Mouse (Mus musculus): ENCODE measurements at regions not wholly inside any gene's neighbourhood (a gene's known extent, or its start where the extent isn't known, plus 50 kb on each side); places are given as distances from the start of the nearest gene placed in this dataset.
"Not testable (repeated sequence)": the region's sequence is repeated elsewhere in the genome, so short reads cannot be mapped to it uniquely, and the experiment has no call there.

- no peak for DNase-seq
These were observed 111.9 kb downstream of the Ibtk start for GRCm38 (mm10) chr9:85637274-85637673.

GRCm38 (mm10) chr9:85636131-85636447, 113.0 kb downstream of the Ibtk start:
- no peak for DNase-seq

- DNase-seq, result no peak
These were observed 113.5 kb downstream of the Ibtk start for GRCm38 (mm10) chr9:85635438-85636130.

- not testable (repeated sequence) for DNase-seq
These were observed 114.3 kb downstream of the Ibtk start for GRCm38 (mm10) chr9:85634786-85635185.

GRCm38 (mm10) chr9:85617972-85618371, 131.2 kb downstream of the Ibtk start:
- DNase-seq, result no peak

GRCm38 (mm10) chr9:85617177-85617777, 131.9 kb downstream of the Ibtk start:
- DNase-seq, result no peak

GRCm38 (mm10) chr9:85616266-85616869, 132.8 kb downstream of the Ibtk start:
- no peak for DNase-seq

GRCm38 (mm10) chr9:85609152-85609551, 140.0 kb downstream of the Ibtk start:
- DNase-seq, result no peak

- DNase-seq, result peak; percentile 52
These were observed 152.2 kb downstream of the Ibtk start for GRCm38 (mm10) chr9:85596959-85597358.

GRCm38 (mm10) chr9:85593867-85594266, 155.3 kb downstream of the Ibtk start:
- DNase-seq, result no peak

GRCm38 (mm10) chr9:85592639-85593038, 156.5 kb downstream of the Ibtk start:
- no peak for DNase-seq

GRCm38 (mm10) chr9:85589210-85589609, 159.9 kb downstream of the Ibtk start:
- no peak for DNase-seq

GRCm38 (mm10) chr9:85588077-85588476, 161.1 kb downstream of the Ibtk start:
- peak; percentile 11 for DNase-seq

GRCm38 (mm10) chr9:85581028-85581595, 168.0 kb downstream of the Ibtk start:
- DNase-seq, result no peak

- no peak for DNase-seq
These were observed 171.3 kb downstream of the Ibtk start for GRCm38 (mm10) chr9:85577812-85578211.

- no peak for DNase-seq
These were observed 171.8 kb downstream of the Ibtk start for GRCm38 (mm10) chr9:85577338-85577737.

GRCm38 (mm10) chr9:85568877-85569276, 180.3 kb downstream of the Ibtk start:
- DNase-seq, result no peak

- DNase-seq, result no peak
These were observed 197.3 kb downstream of the Ibtk start for GRCm38 (mm10) chr9:85551871-85552270.

- no peak for DNase-seq
These were observed 198.7 kb downstream of the Ibtk start for GRCm38 (mm10) chr9:85550455-85550854.

- DNase-seq, result no peak
These were observed 202.9 kb downstream of the Ibtk start for GRCm38 (mm10) chr9:85546226-85546625.

GRCm38 (mm10) chr9:85545566-85545965, 203.6 kb downstream of the Ibtk start:
- no peak for DNase-seq

GRCm38 (mm10) chr9:85538557-85538956, 210.6 kb downstream of the Ibtk start:
- no peak for DNase-seq

- DNase-seq, result no peak
These were observed 201.3 kb upstream of the Tent5a start for GRCm38 (mm10) chr9:85528421-85528820.

GRCm38 (mm10) chr9:85524733-85525132, 197.6 kb upstream of the Tent5a start:
- DNase-seq, result no peak
